Mouse (Mus musculus) olfactory bulb, adult 2 months (tissue): ENCODE results near the gene Lrsam1.

Experiments used
- CTCF ChIP-seq: fragments of 200-500 bp; IDR thresholded peaks from 2 replicates; pipeline ENCODE4 v1.5.1; 2012; ENCODE audit warnings: low read depth, mild to moderate bottlenecking, low read length, moderate library complexity; ENCODE audit not compliant: insufficient read depth
- POLR2A ChIP-seq: fragments of 200-500 bp; IDR thresholded peaks from 2 replicates; pipeline ENCODE4 v1.6.1; 2012; ENCODE audit warnings: mild to moderate bottlenecking, low read depth, low read length, moderate library complexity; ENCODE audit not compliant: insufficient read depth

DNA sequence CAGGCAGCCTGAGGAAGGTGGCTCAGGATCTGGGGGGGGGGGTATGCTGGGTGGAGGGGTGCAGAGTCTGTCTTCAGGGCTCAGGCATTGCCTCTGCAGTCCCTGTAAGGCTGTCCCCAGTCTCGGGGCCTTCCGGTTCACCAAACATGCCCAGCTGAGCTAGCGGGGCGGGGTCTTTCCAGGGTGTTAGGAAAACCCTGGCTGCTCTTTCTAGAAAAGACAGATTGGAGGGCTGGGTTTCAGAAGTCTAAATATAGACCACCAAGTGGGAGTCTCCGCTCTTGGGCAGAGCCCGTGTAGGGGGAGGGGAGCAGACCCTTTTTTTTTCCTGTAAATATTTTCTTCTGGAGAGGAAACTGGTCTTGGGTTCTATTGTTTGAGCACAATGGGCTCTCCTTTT is 53.1 kb downstream of the Lrsam1 start:
- TF ChIP-seq POLR2A = no peak
- no peak for TF ChIP-seq CTCF
